Mouse (Mus musculus): ENCODE results near the gene Tlr5.

DNA sequence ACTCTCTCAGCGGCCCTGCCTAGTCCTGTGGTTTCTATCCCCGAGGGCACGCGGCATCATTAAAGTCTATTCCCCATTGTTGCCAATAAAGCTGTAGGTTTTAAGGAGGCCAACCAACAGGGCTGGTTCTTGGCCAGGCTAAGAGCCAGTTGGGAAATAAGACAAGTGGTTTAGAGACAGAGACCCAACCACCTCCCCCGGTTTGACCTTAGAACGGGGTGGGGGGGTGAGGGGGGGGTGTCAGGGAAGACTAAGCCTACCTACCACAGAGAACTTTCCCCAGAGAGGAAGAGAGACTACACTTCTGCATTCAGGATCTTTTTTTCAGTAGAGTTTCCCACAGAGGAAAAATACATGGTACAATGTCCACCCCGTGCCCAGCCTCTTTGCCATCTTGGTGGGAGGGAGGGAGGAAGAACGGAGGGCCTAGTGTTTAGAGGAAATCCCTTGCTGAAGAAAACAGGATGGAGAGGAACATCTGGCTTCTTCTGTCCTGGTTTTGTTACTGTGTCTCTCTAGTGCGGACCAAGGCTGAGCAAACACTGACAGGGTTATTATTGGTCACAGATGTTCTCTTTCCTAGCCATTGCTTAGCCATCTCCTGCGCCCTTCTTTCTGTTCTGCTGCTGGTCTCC is 17.0 kb upstream of the Tlr5 start:
- TF ChIP-seq GATA1 (IDR thresholded peaks at IDR 0.05; ENCODE audit: low read depth, low read length) (no peak), TCF12 (IDR thresholded peaks at IDR 0.05; ENCODE audit: low read depth, low read length) (no peak), HCFC1 (IDR thresholded peaks at IDR 0.05; ENCODE audit: low read depth, low read length) (no peak)

Data from MEL (cell line).